Mouse (Mus musculus): Measurements from ENCODE around the gene Keg1.

Keg1 gene

GRCm38 (mm10) chr19:12765308-12765707 lies 69.7 kb downstream of the Keg1 start, which contains the start of gene Cntf:
TSS of gene Cntf (minus strand) at chr19:12765632.
- DNase-seq: no peak
